Mouse (Mus musculus): ENCODE data around the gene Foxf1.

The Foxf1 gene

GRCm38 (mm10) chr8:121082218-121083092 is 1.7 kb upstream of the Foxf1 start:
- CTCF ChIA-PET: no interaction called here

GRCm38 (mm10) chr8:121083093-121083935 is 872 bp upstream of the Foxf1 start:
- CTCF ChIA-PET: no interaction called here

- CTCF ChIA-PET: no interaction called here
Measured at GRCm38 (mm10) chr8:121083936-121084209, 313 bp upstream of the Foxf1 start.

GRCm38 (mm10) chr8:121085011-121085410 is 825 bp downstream of the Foxf1 start:
- CTCF ChIA-PET: no interaction called here

GRCm38 (mm10) chr8:121085561-121085960 is 1.4 kb downstream of the Foxf1 start:
- CTCF ChIA-PET: no interaction called here

- CTCF ChIA-PET: no interaction called here
Measured at GRCm38 (mm10) chr8:121086004-121086900, 2.1 kb downstream of the Foxf1 start.

GRCm38 (mm10) chr8:121088281-121088680 is 4.1 kb downstream of the Foxf1 start:
- CTCF ChIA-PET: no interaction called here

GRCm38 (mm10) chr8:121088871-121089630 is 4.9 kb downstream of the Foxf1 start:
- CTCF ChIA-PET: no interaction called here

GRCm38 (mm10) chr8:121089631-121090380 is 5.6 kb downstream of the Foxf1 start:
- CTCF ChIA-PET: no interaction called here

- CTCF ChIA-PET: no interaction called here
Measured at GRCm38 (mm10) chr8:121090716-121091115, 6.5 kb downstream of the Foxf1 start.

- CTCF ChIA-PET: interaction anchor here (0.6 kb wide), 1 partner anchor 456 kb away, joined by 3 read pairs; no protein-coding TSS in a partner anchor
Measured at GRCm38 (mm10) chr8:121092141-121092540, 8.0 kb downstream of the Foxf1 start.

- CTCF ChIA-PET: interaction anchor here (0.6 kb wide), 1 partner anchor 455 kb away, joined by 3 read pairs; no protein-coding TSS in a partner anchor
Measured at GRCm38 (mm10) chr8:121092627-121093026, 8.4 kb downstream of the Foxf1 start.

- CTCF ChIA-PET: no interaction called here
Measured at GRCm38 (mm10) chr8:121093496-121093895, 9.3 kb downstream of the Foxf1 start.

- CTCF ChIA-PET: interaction anchor here (0.7 to 1.9 kb wide), 2 partner anchors 14 to 467 kb away, joined by 5 read pairs; no protein-coding TSS in a partner anchor
Measured at GRCm38 (mm10) chr8:121104049-121104818, 20.0 kb downstream of the Foxf1 start.

GRCm38 (mm10) chr8:121107668-121108656 is 23.8 kb downstream of the Foxf1 start, which contains the start of gene Mthfsd:
Gene Mthfsd, minus strand, starts transcription at chr8:121108392.
- CTCF ChIA-PET: interaction anchor here (0.8 kb wide), 1 partner anchor 10 kb away, joined by 3 read pairs; no protein-coding TSS in a partner anchor

GRCm38 (mm10) chr8:121108657-121109056 is 24.5 kb downstream of the Foxf1 start:
- CTCF ChIA-PET: interaction anchor here (0.8 kb wide), 1 partner anchor 9 kb away, joined by 3 read pairs; no protein-coding TSS in a partner anchor

GRCm38 (mm10) chr8:121111145-121111907 is 27.1 kb downstream of the Foxf1 start:
- CTCF ChIA-PET: interaction anchor here (0.7 kb wide), 1 partner anchor 402 kb away, joined by 5 read pairs; no protein-coding TSS in a partner anchor

Measured in spleen, embryonic (tissue).